Mouse (Mus musculus) urinary bladder, postnatal 10 days (tissue): ENCODE data around the gene Gm11492.

Source experiments
- DNase-seq: peaks from one replicate; pipeline ENCODE4 v3.0.0; 2022; ENCODE audit warnings: low spot score

Gm11492 gene

DNA sequence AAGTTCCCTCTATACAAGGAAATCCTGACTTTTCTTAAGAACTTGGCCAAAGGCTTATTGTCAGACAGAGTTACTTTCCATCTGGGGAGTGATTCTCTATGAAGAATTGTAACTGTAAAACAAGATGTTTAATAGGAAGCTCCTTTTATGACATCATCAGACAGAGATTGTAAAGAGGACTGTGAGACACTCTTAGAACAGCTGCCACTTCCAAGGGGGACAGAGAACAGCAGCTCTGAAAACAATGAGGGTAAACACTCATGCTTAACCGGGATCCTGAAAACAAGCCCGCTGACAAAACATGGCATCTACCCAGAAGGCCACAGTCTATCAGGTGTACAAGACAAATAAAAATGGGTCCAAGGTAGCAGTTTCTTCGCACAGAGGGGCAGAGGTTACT is at the start of gene Gm11492:
TSS of gene Gm11492 (plus strand) at position 153 of the 400 bp plus-strand sequence.
- no peak for DNase-seq

DNA sequence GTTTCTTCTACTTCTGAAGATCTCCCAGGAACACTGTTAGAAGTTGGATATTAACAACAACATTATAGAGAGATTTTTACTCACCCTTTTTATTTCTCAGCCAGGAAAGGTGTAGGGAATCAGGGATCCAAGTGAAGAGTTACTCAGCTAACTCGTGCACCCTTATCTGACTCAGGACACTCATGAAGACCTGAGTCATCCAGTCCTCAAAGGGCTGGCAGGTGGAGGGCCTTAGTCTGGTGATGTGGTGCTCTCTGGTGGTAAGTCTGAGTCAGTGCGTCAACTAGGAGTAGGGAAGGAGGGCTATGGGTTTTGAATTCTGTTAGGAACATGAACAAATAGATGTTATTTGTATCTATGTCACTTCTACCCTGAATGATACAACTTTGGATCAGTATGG is 47.2 kb upstream of the Gm11492 start:
- DNase-seq = no peak

DNA sequence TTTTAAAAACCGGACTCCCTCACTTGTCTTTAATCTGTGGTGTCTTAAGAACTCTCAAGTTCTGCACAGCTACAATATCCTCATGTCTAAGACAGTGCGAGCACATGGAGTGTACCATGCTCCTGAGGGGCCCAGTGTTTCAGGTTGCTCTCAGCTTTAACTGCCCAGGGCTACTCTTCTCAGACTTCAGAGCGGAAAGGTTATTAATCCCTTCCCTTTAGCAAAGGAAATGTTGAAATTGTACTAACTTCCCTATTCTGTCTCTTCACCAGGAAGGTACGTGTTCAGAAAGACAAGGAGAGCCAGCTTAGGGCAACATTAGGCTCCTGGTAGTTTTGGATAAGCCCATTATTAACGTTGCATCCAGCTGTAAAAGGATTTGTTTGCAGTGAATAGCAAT is 43.0 kb upstream of the Gm11492 start:
- no peak for DNase-seq

- DNase-seq = no peak
These were observed 42.5 kb upstream of the Gm11492 start for GRCm38 (mm10) chr11:87523967-87524366.

DNA sequence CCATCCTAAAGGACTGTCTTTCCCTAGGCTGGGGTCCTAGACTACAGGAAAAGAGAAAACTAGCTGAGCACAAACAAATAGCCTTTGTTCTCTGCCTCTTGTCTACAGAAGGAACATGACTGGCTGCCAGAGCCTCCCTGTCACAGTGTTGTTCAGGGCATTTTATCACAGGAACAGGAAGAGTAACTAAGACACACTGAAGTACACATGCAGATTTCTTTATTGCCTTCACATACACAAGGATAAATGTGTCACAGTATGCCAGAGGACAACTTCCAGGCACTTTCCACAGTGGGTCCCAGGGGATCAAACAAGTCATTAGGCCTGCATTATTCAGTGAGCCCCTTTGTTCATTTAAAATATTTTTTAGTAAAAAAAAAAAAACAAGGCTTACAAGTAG is 41.7 kb upstream of the Gm11492 start:
- DNase-seq = no peak

- DNase-seq = no peak
These were observed 39.1 kb upstream of the Gm11492 start for GRCm38 (mm10) chr11:87527364-87527763.

GRCm38 (mm10) chr11:87527990-87528389 is 38.5 kb upstream of the Gm11492 start:
- no peak for DNase-seq

- DNase-seq = no peak
These were observed 34.8 kb upstream of the Gm11492 start for GRCm38 (mm10) chr11:87531695-87532094.

DNA sequence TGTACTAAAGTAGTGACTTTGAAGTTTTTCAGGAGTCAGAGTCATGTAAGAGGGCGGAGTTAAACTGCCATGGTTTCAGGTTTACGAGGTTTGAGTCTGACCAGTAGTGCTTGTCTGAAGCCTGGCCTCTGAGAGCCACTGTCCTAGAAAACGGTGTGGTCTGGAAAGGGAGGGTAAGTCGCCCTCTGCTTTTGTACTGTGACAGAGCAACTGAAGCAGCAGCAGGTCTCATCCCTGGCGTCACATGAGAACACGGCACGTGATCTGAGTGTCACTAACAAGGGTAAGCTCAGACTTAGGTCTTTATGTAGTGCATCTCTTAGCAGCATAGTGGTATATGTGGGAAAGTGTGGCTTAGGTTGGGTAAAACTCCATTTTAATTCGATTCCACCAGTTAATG is 24.2 kb upstream of the Gm11492 start:
- DNase-seq = no peak

DNA sequence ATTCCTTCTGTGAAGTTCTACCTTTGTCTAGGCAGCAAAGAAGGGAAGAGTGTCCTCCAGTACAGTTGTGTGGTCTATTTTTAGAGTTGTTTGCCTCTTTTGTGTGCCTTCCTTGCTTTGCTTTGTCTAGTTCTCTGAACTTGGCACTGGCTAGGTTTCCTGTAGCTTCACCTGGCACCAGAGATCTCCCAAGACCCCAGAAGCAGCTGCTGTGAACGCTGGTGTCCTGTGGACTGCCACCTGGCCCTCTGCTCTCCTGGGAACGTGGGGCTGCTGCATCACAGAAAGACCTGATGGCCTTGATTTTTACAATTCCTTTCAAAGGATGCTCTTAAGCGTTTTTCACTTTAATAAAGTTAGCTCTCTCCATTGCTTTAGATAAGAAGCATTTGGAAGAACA is 23.5 kb upstream of the Gm11492 start:
- no peak for DNase-seq

- no peak for DNase-seq
These were observed 13.1 kb upstream of the Gm11492 start for GRCm38 (mm10) chr11:87553342-87553741.

- DNase-seq = no peak
These were observed 12.1 kb upstream of the Gm11492 start for GRCm38 (mm10) chr11:87554386-87554785.

DNA sequence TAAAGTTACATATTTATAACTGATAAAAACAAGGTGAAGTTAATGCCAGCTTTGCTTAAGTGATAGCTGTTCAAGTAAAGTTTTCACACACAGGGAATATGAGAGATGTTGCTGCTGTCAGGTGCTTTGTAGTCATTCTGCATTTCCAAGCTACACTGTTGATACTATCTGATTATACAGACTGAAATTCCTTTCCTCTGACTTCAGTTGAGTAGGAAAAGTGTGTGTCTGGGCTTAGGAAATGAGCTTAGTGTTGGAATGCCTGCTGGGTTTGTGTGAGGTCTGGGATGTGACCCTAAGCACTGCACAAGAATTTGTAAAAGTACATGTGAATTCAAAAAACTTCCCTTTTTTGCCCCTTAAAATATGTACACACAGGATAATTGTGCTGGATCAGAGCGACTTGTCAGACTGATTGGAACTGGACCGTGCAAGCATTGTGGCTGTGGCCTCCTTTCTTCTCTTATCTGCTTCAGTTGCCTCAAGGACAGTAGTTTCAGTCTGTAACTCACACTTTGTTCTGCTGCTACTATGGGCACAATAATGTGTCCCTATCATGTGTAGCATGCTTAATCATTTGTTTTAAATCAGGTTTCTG is 11.2 kb upstream of the Gm11492 start:
- no peak for DNase-seq

- no peak for DNase-seq
These were observed 5.2 kb upstream of the Gm11492 start for GRCm38 (mm10) chr11:87561208-87561607.

DNA sequence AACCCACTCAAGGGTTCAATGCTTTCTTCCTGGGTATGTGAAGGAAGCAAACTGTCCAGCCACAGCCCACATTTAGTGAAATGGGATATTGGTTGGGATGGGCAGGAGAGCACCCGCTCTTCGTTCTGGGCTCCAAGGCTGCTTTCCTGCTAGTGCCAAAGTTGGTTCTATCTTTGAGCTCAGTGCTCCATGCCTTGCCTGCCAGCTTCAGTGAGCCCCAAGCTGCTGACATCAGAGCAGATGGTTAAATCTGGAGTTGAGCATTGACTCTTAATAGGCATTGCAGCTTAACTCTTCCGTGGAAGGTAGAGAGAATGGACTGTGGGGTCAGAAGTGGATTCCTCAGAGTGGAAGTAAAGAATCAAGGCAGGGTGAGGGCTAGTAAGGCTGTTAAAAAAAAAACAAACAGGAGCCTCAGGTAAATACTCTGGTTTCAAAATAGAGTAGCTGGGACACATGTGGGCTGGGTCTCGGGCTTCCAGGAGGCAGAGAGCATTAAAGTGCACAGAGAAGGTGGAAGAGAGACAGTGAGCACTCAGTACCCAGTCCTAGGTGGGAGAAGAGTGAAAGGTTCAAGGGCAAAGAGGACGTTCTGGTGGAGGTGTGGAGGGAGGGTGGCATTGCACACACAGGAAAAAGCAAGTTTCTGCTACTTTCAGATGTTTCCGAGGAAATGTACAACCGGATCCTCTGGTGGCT is 2.0 kb downstream of the Gm11492 start, which contains the start of gene Sept4:
TSS of gene Sept4 (plus strand) at position 649 of the 699 bp plus-strand sequence.
- DNase-seq = no peak

- no peak for DNase-seq
These were observed 4.3 kb downstream of the Gm11492 start for GRCm38 (mm10) chr11:87570743-87571142.

GRCm38 (mm10) chr11:87571361-87571950 is 5.0 kb downstream of the Gm11492 start:
- DNase-seq = no peak

DNA sequence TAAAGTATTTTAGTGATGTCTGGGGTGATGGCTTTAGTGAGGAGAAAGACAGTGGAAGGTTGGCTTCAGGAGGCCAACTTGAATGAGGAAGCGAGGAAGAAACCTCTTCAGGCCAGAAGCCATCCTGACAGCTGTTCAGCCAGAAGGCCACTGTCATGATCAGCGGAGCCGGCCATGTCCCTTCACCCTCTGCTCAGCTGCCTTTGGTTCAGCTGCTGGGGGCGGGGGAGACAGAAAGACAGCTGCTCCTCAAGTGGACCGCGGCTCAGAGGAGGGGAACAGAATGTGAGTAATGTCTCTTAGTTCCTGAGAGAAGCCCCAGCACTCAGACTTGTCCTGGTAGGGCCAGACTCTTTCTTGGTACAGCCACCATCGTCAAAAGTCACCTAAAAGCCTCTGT is 7.3 kb downstream of the Gm11492 start:
- DNase-seq = no peak

DNA sequence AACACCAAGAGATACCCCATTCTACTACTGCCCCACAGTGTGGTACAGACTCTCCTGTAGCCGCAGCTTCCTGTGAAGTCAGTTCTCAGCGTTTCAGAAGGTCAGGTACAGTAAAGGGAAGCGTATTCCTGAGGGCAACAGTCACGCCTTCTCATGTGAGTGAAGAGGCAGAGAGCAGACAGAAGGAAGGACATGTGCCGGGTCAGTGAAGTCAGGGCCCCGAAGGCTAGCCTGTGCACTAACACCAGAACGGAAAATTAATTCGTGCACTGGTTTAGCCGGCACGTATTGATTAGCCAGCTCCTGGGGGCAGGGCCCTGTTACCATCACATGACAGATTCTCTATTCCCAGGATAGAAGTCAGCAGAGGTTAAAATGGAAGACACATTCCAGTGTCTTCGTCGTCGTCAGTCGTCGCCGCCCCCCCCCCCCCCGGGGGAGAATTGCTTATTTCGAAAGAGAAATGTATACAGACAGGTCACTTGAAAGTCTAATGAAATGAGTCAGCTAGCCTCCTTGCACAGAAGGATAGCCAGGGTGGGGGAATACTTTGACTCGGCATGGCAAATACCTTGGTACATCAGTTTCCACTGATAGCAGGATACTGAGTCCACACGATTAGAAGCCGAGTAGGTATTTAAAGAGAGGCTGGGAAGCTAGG is 8.2 kb downstream of the Gm11492 start:
- DNase-seq = no peak

DNA sequence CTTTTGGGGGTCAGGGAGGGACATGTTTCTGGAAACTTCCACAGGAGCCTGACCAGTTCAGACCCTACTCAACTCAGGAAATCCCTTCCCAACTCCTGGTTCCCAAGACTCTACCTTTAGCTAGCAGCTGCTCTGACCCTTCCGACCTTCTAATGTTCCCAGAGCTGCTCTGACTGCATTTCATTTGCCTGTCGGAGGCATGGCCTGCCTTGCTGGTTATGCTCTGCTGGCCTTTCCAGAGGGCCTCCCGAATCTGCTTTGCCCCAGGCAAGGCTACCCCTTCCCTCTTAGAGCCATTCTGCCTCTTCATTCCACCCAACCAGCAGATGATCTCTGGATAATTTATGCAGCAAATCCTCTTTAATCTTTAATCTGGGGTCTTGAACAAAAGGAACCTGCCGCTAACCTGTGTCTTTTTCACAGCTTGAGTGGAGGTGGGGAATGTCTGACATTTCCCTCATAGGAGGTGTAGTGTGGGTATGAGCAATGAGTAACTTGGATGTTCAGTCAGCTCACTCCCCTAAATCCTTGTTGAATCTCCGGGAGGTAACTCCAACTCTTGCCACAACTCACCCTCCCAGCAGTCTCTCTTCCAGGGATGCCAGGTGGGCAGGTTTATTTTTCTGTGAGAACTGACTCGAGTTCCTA is 11.3 kb downstream of the Gm11492 start:
- no peak for DNase-seq

DNA sequence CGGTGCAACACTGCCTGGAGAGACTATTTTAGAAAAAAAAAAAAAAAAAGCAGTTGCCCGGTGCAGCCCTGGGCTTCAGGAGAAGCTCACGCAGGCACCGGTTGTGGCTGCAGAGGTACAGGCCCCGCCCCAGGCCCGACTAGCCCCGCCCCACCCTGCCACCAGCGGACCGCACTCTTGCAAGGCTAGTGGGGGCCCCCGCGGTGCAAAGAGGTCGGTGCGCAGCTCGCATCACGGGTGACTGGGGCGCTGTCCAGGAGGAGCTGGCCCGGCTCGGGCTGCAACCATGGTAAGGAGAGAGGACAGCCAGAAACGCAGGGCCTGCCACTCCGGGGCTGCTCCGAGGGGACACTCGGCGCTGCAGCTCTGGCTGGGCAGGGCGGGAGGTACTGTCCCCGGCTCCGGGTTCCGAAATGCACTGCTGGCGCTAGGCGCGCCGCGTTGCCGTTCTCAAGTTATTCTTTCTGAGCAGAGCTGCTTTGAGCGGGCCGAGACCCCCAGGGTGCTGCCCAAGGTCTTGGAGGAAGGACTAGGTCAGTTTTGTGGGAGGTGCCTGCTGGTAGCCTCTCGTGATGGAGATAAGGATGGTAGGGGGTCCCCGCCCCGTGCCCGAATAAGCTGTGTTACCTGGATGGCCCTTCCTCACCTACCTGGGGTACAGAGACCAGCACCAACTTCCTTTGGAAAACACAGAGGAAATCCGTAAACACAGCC is 12.0 kb downstream of the Gm11492 start:
- DNase-seq = no peak
